Mouse (Mus musculus) splenic B cell, adult 2 months (primary cell): ENCODE data around the gene Oxt.

ENCODE experiments used
- DNase-seq: peaks from one replicate; pipeline ENCODE4 v3.0.0-alpha.2; 2011; ENCODE audit warnings: low read depth, low spot score
- H3K27me3 ChIP-seq: 2 replicates; pipeline ENCODE4 v1.6.1; 2012; ENCODE audit warnings: mild to moderate bottlenecking, low read length, moderate library complexity, mixed read lengths; ENCODE audit not compliant: control insufficient read depth, poor library complexity, insufficient read depth, severe bottlenecking
- H3K36me3 ChIP-seq: 2 replicates; pipeline ENCODE4 v1.6.1; 2012; ENCODE audit warnings: mild to moderate bottlenecking, low read length, moderate library complexity, mixed read lengths; ENCODE audit not compliant: control insufficient read depth, poor library complexity, insufficient read depth, severe bottlenecking

Gene Oxt

GRCm38 (mm10) chr2:130589761-130590160 is 13.8 kb downstream of the Oxt start:
- Histone ChIP-seq H3K36me3 (peaks cover 5% of the 10 kb centered on the region; the same call in 1 of the 2 replicates), H3K27me3 (no peaks in the 10 kb centered on the region)
- no peak for DNase-seq

GRCm38 (mm10) chr2:130591016-130591415 is 15.0 kb downstream of the Oxt start:
- peaks cover 6% of the 10 kb centered on the region; the same call in 1 of the 2 replicates for H3K36me3 ChIP-seq
- no peaks in the 10 kb centered on the region for H3K27me3 ChIP-seq
- no peak for DNase-seq

- Histone ChIP-seq H3K36me3 (peaks cover 8% of the 10 kb centered on the region), H3K27me3 (no peaks in the 10 kb centered on the region)
- no peak for DNase-seq
Observed at GRCm38 (mm10) chr2:130595596-130595995, 19.6 kb downstream of the Oxt start.

GRCm38 (mm10) chr2:130597601-130598010 is 21.6 kb downstream of the Oxt start:
- Histone ChIP-seq H3K36me3 (peaks cover 6% of the 10 kb centered on the region; the same call in 1 of the 2 replicates), H3K27me3 (no peaks in the 10 kb centered on the region)
- DNase-seq = peak; percentile 34

- peaks cover 6% of the 10 kb centered on the region; the same call in 1 of the 2 replicates for H3K36me3 ChIP-seq
- no peaks in the 10 kb centered on the region for H3K27me3 ChIP-seq
- DNase-seq = no peak
Observed at GRCm38 (mm10) chr2:130598399-130598798, 22.4 kb downstream of the Oxt start.

GRCm38 (mm10) chr2:130602195-130602594 is 26.2 kb downstream of the Oxt start:
- Histone ChIP-seq H3K27me3 (no peaks in the 10 kb centered on the region), H3K36me3 (peaks cover 4% of the 10 kb centered on the region; the same call in 1 of the 2 replicates)
- no peak for DNase-seq

GRCm38 (mm10) chr2:130613091-130613490 is 37.1 kb downstream of the Oxt start:
- no peak for DNase-seq
- Histone ChIP-seq H3K36me3 (peaks cover 2% of the 10 kb centered on the region; the same call in 1 of the 2 replicates), H3K27me3 (no peaks in the 10 kb centered on the region)

- peaks cover 4% of the 10 kb centered on the region; the same call in 1 of the 2 replicates for H3K36me3 ChIP-seq
- DNase-seq = no peak
- H3K27me3 ChIP-seq = no peaks in the 10 kb centered on the region
Observed at GRCm38 (mm10) chr2:130618972-130619371, 43.0 kb downstream of the Oxt start.
